Mouse (Mus musculus) MEL (cell line): ENCODE measurements around the gene Zfp335.

ENCODE experiments used
- CHD2 ChIP-seq: IDR thresholded peaks from 2 replicates; pipeline ENCODE4 v1.6.1; 2011; ENCODE audit warnings: low read length, improper control_type of control experiment
- GATA1 ChIP-seq: IDR thresholded peaks from 2 replicates; pipeline ENCODE4 v1.6.1; 2011; ENCODE audit warnings: low read depth, low read length, improper control_type of control experiment
- ZC3H11A ChIP-seq: IDR thresholded peaks from 2 replicates; pipeline ENCODE4 v1.6.1; 2012; ENCODE audit warnings: low read depth, mild to moderate bottlenecking, inconsistent platforms, low read length, improper control_type of control experiment

DNA sequence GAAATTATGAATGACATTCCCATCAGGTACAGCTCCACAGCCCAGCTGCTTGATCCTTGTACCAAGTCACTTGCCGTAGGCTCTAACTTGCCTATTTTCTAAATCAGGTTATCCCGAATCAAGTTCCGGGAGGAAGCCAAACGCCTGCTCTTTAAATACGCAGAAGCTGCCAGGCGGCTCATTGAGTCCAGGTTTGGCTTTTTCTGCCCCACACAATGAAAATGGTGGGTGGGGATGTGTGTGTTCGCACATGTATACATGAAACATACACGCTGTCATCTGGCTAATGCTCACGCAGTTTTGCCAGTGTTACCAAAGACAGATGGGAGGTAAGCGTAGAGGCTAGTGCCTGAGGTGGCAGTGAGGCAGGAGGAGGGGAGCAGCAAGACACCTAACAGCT lies 24.9 kb downstream of the Zfp335 start:
- no peak for TF ChIP-seq CHD2
- TF ChIP-seq ZC3H11A = no peak
- no peak for TF ChIP-seq GATA1
